Mouse (Mus musculus) brown adipose tissue, adult 24 weeks (tissue): Measurements from ENCODE around the gene Napepld. TPM values are rescaled to one million over a fixed set of nuclear protein-coding genes. Genes with fewer than 3 reads are reported as not detected.

ENCODE experiments used
- H3K27ac ChIP-seq: fragments of 200-500 bp; replicated peaks from 2 replicates; pipeline ENCODE4 v1.5.1; 2012; ENCODE audit warnings: low read depth, mild to moderate bottlenecking, low read length
- H3K4me1 ChIP-seq: fragments of 200-500 bp; 2 replicates; pipeline ENCODE4 v1.6.1; 2012; ENCODE audit warnings: low read length, mixed read lengths; ENCODE audit not compliant: control insufficient read depth, insufficient read depth, insufficient read length
- H3K4me3 ChIP-seq: fragments of 200-500 bp; 2 replicates; pipeline ENCODE4 v1.5.1; 2012; ENCODE audit warnings: low read depth, mild to moderate bottlenecking, low read length, moderate library complexity; ENCODE audit not compliant: insufficient read depth
- polyA plus RNA-seq: library from polyadenylated mRNA; stranded (reverse); fragments of >200 nt; gene quantifications from 2 replicates; pipeline ENCODE4 v1.2.4, GENCODE M21; 2012; ENCODE audit not compliant: missing spikeins, insufficient read depth, insufficient read length

Napepld gene
- polyA plus RNA-seq, 1 experiment = 12.9 TPM

- H3K4me1 ChIP-seq = peaks cover 8% of the 10 kb centered on the region; the same call in 1 of the 2 replicates
- H3K4me3 ChIP-seq = no peak overlapping the region
- 0 out of 2 replicates have a peak overlapping the region, but pooled peaks have one; percentile 8 for H3K27ac ChIP-seq
These were observed 38.1 kb downstream of the Napepld start for GRCm38 (mm10) chr5:21663081-21663480.

GRCm38 (mm10) chr5:21660850-21661249 is 40.3 kb downstream of the Napepld start:
- H3K27ac ChIP-seq = peak overlapping the region; percentile 66
- no peak overlapping the region for H3K4me3 ChIP-seq
- peaks cover 8% of the 10 kb centered on the region; the same call in 1 of the 2 replicates for H3K4me1 ChIP-seq

- Histone ChIP-seq H3K27ac (no peak overlapping the region), H3K4me1 (peaks cover 8% of the 10 kb centered on the region; the same call in 1 of the 2 replicates), H3K4me3 (no peak overlapping the region)
These were observed 42.4 kb downstream of the Napepld start for GRCm38 (mm10) chr5:21658623-21659395.

- Histone ChIP-seq H3K4me1 (peaks cover 8% of the 10 kb centered on the region; the same call in 1 of the 2 replicates), H3K4me3 (no peak overlapping the region), H3K27ac (no peak overlapping the region)
These were observed 43.2 kb downstream of the Napepld start for GRCm38 (mm10) chr5:21658038-21658437.

GRCm38 (mm10) chr5:21656912-21657311 is 44.3 kb downstream of the Napepld start:
- Histone ChIP-seq H3K4me3 (no peak overlapping the region), H3K27ac (no peak overlapping the region), H3K4me1 (peaks cover 8% of the 10 kb centered on the region; the same call in 1 of the 2 replicates)

DNA sequence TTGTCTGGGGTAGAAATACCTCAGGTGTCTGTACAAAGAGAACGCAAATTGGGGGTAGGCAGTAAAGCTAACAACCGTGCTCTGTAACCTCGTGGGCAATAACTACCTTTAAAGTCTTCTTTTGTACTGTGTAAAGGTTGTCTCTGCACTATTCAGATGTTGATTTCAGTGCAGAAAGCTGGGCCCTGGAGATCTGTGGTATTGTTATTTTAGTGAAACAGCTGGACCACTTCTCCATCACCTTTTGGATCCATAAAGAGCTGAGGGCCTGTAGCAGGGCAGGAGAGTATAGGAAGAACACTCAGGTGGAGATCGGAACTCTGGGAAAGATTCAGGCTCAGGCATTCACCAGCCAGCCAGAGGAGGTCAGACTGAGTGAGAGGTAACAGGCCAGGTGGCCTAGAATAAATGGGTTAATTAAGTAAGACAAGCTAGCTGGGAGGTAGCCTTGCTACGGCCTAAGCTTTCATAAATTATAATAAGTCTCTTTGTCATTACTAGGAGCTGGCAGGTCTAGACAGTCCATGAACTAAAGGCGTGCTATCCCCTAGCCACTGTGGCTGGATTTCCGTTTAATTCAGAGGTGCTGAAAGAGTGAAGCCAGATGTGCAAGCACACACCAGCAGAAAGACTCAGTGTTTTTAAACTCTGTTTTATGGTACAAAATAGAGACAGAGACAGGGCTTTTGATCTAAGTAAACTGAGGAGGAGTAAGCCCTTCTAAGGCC is 49.1 kb downstream of the Napepld start:
- 0 out of 2 replicates have a peak, but pooled peaks cover 3% of the 10 kb centered on the region for H3K4me1 ChIP-seq
- H3K4me3 ChIP-seq = no peak overlapping the region
- no peak overlapping the region for H3K27ac ChIP-seq

- H3K4me3 ChIP-seq = no peak overlapping the region
- no peak overlapping the region for H3K27ac ChIP-seq
- H3K4me1 ChIP-seq = 0 out of 2 replicates have a peak, but pooled peaks cover 7% of the 10 kb centered on the region
These were observed 50.5 kb downstream of the Napepld start for GRCm38 (mm10) chr5:21650736-21651135.

DNA sequence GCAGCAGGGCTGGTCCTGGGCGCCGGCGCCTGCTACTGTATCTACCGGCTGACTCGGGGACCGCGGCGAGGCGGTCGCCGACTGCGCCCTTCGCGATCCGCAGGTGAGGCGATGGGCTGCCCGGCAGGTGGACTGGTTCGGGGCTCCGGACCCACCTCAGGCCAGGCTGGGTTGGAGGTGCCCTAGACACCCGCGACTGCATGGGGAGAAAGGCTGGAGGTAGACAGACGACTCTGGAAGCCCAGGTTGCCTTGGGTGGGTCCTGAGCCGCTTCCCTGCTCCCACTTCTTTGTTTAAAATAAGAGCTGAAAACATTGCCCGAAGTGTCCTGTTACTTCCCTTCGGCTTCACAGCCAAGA is 55.1 kb downstream of the Napepld start:
- Histone ChIP-seq H3K4me3 (peak overlapping the region; percentile 80), H3K4me1 (peaks cover 7% of the 10 kb centered on the region; the same call in 1 of the 2 replicates), H3K27ac (no peak overlapping the region)

GRCm38 (mm10) chr5:21645439-21646132 is 55.6 kb downstream of the Napepld start, which contains the start of the genes Fbxl13 and Armc10:
TSS of gene Fbxl13 (minus strand) at chr5:21645634.
TSS of gene Armc10 (plus strand) at chr5:21645813.
- no peak within 1 kb of the TSS for H3K27ac ChIP-seq
- peaks cover 7% of the 10 kb centered on the region; the same call in 1 of the 2 replicates for H3K4me1 ChIP-seq
- peak within 1 kb of the TSS; percentile 80 for H3K4me3 ChIP-seq

DNA sequence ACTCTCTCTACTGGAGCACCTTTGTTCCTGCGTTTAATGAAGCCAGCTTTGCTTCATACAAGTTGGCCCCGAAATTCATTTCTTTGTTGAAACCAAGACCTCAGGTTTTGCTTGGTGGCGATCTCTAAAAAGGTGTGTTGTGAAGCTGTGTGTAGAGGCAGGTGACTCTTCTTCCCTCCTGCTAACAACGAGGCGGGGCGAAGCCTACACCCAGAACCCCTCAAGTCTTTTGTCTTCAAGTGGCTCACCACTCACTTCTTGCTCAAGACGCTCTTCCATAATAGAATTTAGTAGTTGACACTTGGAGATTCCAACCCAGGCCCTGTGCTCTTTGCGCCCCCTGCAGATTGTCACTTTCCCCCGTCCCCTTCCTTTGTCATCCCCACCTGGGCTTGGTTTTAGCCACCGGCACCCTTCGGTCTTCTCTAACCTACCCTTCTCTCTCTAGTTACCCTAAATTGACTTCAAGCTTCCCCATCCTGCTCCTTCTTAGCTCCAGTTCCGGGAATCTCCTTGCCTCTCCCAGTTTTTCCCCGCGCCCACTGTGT is 56.2 kb downstream of the Napepld start:
- Histone ChIP-seq H3K4me3 (peak overlapping the region; percentile 53), H3K27ac (no peak overlapping the region), H3K4me1 (peaks cover 7% of the 10 kb centered on the region; the same call in 1 of the 2 replicates)

DNA sequence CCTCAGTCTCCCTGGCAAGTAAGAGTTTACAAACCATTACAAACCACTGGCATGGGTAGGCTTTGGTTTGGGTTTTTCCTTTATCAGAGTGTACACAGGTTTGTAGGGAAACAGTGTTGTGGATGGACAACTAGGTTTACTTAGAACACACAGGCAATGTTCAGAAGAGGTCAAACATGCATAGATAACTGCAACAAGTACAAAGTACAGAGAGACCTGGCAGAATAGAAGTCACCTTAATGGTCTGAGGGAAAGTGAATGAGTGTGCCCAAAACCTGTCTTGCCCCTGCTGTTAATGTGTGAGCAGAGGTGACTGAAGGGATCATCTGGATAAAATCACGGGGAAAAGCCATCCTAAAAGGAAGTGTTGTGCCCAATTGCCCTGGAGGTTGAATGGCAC is 57.6 kb downstream of the Napepld start:
- no peak overlapping the region for H3K4me3 ChIP-seq
- H3K27ac ChIP-seq = no peak overlapping the region
- peaks cover 7% of the 10 kb centered on the region; the same call in 1 of the 2 replicates for H3K4me1 ChIP-seq

DNA sequence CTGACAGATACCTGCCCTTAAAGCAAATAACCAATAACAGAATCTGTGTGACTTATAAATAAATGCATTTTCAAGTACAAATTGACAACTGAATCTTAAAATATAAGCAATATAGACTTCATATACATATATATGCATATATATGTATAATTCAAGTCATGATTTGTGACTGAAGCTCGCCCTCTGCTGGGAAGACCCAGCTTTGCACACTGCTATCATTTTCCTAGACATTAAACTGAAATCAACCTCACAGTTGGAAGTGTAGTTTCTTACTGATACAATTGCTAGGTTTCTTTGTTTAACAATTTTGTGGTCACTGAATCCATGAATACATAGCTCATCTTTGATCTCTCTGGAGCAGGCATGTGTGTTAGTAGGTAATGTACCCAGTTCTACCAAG is 60.2 kb downstream of the Napepld start:
- Histone ChIP-seq H3K4me3 (no peak overlapping the region), H3K4me1 (no peaks in the 10 kb centered on the region; the same call in 1 of the 2 replicates), H3K27ac (no peak overlapping the region)

- H3K4me3 ChIP-seq = no peak overlapping the region
- no peaks in the 10 kb centered on the region for H3K4me1 ChIP-seq
- H3K27ac ChIP-seq = no peak overlapping the region
These were observed 75.3 kb downstream of the Napepld start for GRCm38 (mm10) chr5:21625916-21626315.

DNA sequence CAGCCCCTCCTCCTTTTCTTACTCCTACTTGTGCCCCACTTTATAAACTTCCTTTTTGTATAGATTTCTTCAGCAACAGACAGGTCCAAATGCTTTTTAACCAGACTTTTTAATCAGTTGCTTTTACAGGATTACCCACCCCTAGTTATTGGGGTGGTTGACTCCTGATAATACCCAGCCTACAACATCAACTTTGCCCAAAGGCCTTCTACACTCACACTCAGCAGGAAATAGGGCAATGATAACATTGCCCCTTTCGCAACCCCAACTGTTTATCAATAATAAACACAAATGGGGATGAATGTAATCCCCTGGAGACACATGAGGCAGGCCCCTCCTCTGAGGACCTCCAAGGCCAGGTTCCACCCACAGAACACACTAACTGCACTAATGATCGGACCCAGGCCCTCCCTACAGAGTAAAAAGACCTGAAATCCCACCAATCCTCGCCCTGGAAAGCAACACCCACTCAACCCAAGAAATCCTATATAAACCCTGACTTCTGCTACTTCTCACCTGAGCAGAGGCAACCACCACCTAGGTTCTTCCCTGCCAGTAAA is 84.7 kb downstream of the Napepld start:
- H3K4me3 ChIP-seq = no peak overlapping the region
- H3K27ac ChIP-seq = no peak overlapping the region
- H3K4me1 ChIP-seq = no peaks in the 10 kb centered on the region
